Mouse (Mus musculus): ENCODE data around the gene Recql5. TPM values are rescaled to one million over a fixed set of nuclear protein-coding genes. Genes with fewer than 3 reads are reported as not detected.

Gene Recql5
- polyA plus RNA-seq, 1 experiment from 2014 or later = 21.5 TPM

Other genes with a start within 250 kb of the Recql5 start
- gene Grb2, start 224.9 kb downstream of the Recql5 start, polyA plus RNA-seq (2014; fragmentation: Nextera tagmentation; extraction: Ambion mirVana) = 52.5 and 58.3 TPM in 2 replicates
- 15.8 and 17.4 TPM in 2 replicates for gene Tmem94, start 168.0 kb downstream of the Recql5 start, polyA plus RNA-seq (2014; fragmentation: Nextera tagmentation; extraction: Ambion mirVana)
- gene Caskin2, start 119.8 kb downstream of the Recql5 start, polyA plus RNA-seq (2014; fragmentation: Nextera tagmentation; extraction: Ambion mirVana) = 16.2 and 16.5 TPM in 2 replicates
- gene Tsen54, start 118.8 kb downstream of the Recql5 start, polyA plus RNA-seq (2014; fragmentation: Nextera tagmentation; extraction: Ambion mirVana) = 29.2 and 32.8 TPM in 2 replicates
- 6.2 and 8.5 TPM in 2 replicates for gene Llgl2, start 109.4 kb downstream of the Recql5 start, polyA plus RNA-seq (2014; fragmentation: Nextera tagmentation; extraction: Ambion mirVana)
- 0.11 TPM in 1 of 2 replicates, not detected in the other for gene Myo15b, start 75.1 kb downstream of the Recql5 start, polyA plus RNA-seq (2014; fragmentation: Nextera tagmentation; extraction: Ambion mirVana)
- 1.3 and 2.0 TPM in 2 replicates for gene Smim5, start 33.5 kb downstream of the Recql5 start, polyA plus RNA-seq (2014; fragmentation: Nextera tagmentation; extraction: Ambion mirVana)
- gene Smim6, start 21.5 kb downstream of the Recql5 start, polyA plus RNA-seq (2014; fragmentation: Nextera tagmentation; extraction: Ambion mirVana) = 0.31 and 0.52 TPM in 2 replicates
- gene Sap30bp, start 195 bp downstream of the Recql5 start, polyA plus RNA-seq (2014; fragmentation: Nextera tagmentation; extraction: Ambion mirVana) = 50.7 and 56.2 TPM in 2 replicates
- 1.0 and 1.5 TPM in 2 replicates for gene Itgb4, start 41.2 kb upstream of the Recql5 start, polyA plus RNA-seq (2014; fragmentation: Nextera tagmentation; extraction: Ambion mirVana)
- gene Galk1, start 79.2 kb upstream of the Recql5 start, polyA plus RNA-seq (2014; fragmentation: Nextera tagmentation; extraction: Ambion mirVana) = 164 and 168 TPM in 2 replicates
- gene H3f3b, start 94.5 kb upstream of the Recql5 start, polyA plus RNA-seq (2014; fragmentation: Nextera tagmentation; extraction: Ambion mirVana) = 2,190 and 2,300 TPM in 2 replicates
- gene Unk, start 96.8 kb upstream of the Recql5 start, polyA plus RNA-seq (2014; fragmentation: Nextera tagmentation; extraction: Ambion mirVana) = 34.6 and 37.0 TPM in 2 replicates
- 1.1 and 1.3 TPM in 2 replicates for gene Unc13d, start 144.5 kb upstream of the Recql5 start, polyA plus RNA-seq (2014; fragmentation: Nextera tagmentation; extraction: Ambion mirVana)
- 49.3 and 52.1 TPM in 2 replicates for gene Wbp2, start 153.5 kb upstream of the Recql5 start, polyA plus RNA-seq (2014; fragmentation: Nextera tagmentation; extraction: Ambion mirVana)
- gene Trim47, start 193.7 kb upstream of the Recql5 start, polyA plus RNA-seq (2014; fragmentation: Nextera tagmentation; extraction: Ambion mirVana) = 3.7 and 4.3 TPM in 2 replicates
- 2.2 and 2.5 TPM in 2 replicates for gene Trim65, start 197.7 kb upstream of the Recql5 start, polyA plus RNA-seq (2014; fragmentation: Nextera tagmentation; extraction: Ambion mirVana)
- 110 and 111 TPM in 2 replicates for gene Mrpl38, start 205.4 kb upstream of the Recql5 start, polyA plus RNA-seq (2014; fragmentation: Nextera tagmentation; extraction: Ambion mirVana)
- gene Fbf1, start 234.7 kb upstream of the Recql5 start, polyA plus RNA-seq (2014; fragmentation: Nextera tagmentation; extraction: Ambion mirVana) = 28.2 and 35.0 TPM in 2 replicates

Measured in limb, embryonic 11.5 days (tissue).